Mouse (Mus musculus): ENCODE measurements at regions not wholly inside any gene's neighbourhood (a gene's known extent, or its start where the extent isn't known, plus 50 kb on each side); places are given as distances from the start of the nearest gene placed in this dataset.

- DNase-seq (ENCODE audit: low spot score), result no peak
Measured at GRCm38 (mm10) chr9:60931290-60931689, 136.9 kb downstream of the Uaca start.

DNA sequence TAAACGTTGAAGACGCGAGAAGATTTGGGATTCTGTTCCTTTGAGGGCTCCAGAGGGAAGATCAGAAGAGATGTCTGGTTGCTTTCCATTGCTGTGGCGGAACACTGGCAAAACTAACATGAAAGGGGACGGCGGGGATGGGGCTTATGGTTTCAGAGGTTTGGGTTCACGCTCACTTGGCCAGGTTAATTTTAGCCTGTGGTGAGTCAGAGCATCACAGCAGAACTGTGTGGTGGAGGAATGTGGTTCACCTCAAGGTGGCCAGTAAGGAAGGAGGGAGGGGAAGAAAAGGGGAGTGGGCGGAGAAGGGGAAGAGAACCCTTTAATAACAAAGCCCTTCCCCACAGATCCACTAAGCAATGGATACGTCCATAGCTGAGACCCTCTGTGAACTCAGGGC is 142.6 kb downstream of the Uaca start:
- no peak for DNase-seq (ENCODE audit: low spot score)

DNA sequence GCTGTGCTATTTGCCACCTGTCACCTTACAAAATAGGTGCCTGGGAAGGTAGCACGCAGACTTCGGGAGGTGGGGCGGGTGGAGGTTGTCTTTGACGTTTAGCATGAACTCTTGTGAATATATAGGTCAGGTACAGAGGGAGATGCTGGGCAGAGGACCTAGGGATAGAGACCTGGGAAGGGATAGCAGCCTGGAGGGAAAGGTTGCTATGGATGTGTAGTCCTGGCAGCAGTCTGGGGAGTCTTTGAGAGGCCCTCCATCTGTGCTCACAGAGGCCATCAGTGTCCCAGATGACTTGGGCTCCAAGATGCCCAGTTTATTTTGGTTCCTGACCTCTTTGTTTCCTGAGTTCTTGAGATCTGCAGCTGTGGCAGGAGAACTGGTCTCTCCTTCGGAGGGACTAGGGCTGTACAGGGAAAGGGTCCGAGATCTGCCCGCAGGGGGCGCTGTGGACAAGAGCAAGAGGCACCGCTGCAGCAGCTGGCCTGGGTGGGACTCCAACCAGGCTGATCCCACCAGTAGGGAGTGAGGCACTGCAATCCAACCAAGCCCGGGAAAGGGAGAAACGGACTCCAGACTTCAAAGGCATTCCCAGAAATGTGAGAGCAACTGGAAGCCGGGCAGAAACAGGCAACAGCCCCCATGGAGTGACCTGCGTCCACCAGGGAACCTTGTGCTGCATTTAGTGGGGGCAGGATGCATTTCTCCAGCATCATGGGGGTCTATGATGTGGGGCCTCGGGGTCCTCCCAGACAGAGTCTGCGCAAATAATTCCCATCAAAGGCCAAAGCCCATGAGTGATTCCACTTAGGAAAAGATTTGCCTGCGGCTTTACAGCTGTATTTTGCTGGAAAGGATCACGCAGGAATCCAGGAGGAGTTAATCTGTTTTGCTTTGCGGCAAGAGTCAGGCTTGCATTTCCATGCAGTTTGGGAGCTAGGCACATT is 145.8 kb downstream of the Uaca start:
- peak; percentile 88 for DNase-seq (ENCODE audit: low spot score)

DNA sequence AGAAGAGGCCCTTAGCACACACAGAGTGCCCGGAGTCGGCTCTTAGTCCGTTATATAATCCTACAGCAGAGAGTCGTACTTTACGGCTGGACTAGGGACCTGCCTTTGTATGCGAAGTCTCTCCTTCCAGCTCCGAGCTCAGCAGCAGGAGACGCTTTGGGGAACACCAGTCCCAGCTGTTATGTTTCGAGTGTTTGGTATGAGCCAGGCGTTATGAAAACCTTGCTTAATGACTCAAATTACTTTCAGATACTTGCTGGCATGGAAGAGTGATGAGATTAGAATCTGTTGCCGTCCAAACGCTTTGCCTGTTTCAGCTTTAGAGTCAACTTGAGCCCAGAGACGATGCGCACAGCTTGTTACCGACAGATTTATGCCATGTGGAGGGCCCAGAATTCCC is 153.0 kb downstream of the Uaca start:
- no peak for DNase-seq (ENCODE audit: low spot score)

DNA sequence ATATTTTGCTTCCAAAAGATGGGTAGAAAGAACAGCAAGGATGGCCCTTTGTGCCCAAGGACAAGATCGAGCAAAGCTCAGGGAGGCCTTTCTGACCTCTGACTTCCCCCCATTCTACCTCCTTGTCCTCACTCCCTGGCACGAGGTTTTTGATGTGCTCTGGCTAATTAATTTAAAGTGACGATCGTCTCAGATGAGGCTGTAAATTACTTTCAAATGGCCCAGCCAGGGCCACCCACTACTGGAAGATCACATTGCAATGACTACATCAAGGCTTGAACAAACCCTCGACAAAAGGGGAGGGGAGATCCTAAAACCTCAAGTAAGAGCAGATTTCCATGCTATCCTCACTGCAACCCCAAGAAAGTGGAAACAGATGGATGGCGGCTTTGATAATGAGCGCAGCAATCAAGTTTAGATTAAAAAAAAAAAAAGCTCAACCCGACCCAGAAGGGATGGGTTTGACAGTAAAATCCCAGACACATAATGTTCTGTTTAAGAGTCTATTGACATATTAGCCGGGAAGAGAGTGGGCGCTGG is 154.3 kb downstream of the Uaca start:
- DNase-seq (ENCODE audit: low spot score), result no peak

DNA sequence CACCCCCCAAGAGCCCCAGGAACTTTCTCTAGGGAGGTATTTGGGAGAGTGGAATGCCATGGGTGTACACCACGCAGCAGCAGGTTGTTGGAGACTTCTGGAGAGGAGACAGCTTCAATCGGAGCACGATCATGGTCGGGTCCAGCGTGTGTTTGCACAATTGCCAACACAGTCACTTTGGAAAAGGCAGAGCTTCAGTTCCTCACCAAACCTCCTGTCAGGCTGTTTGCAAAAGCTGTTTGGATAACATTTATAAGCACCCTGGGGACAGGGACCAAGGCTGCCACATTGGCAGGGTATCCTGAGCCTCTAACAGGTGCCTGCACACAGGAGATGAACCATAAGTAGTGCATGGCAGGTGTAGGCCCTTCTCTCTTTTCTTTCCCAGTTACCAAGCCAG is 155.8 kb downstream of the Uaca start:
- DNase-seq (ENCODE audit: low spot score), result no peak

GRCm38 (mm10) chr9:60951071-60951561 is 156.8 kb downstream of the Uaca start:
- DNase-seq (ENCODE audit: low spot score), result no peak

- no peak for DNase-seq (ENCODE audit: low spot score)
Measured at GRCm38 (mm10) chr9:60957438-60957837, 163.1 kb downstream of the Uaca start.

DNA sequence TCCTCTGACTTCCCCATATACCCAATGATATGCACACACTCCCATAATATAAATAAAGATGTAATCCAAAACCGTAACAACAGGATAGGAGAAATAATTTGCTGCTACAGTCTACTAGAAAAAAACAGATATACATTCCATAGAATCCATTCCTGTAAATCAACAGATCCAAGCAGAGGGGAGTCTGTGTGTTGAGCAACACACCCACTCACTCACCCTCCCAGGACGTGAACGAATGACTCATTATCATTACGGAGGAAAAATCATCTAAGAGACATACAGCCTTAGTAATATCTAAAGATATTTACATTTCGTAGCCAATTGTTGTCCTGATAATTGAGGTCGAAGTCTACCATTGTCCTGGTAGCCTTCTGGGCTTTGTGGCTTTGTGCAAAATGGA is 165.2 kb downstream of the Uaca start:
- no peak for DNase-seq (ENCODE audit: low spot score)

GRCm38 (mm10) chr9:60962086-60962485 is 167.7 kb downstream of the Uaca start:
- DNase-seq (ENCODE audit: low spot score), result no peak

DNA sequence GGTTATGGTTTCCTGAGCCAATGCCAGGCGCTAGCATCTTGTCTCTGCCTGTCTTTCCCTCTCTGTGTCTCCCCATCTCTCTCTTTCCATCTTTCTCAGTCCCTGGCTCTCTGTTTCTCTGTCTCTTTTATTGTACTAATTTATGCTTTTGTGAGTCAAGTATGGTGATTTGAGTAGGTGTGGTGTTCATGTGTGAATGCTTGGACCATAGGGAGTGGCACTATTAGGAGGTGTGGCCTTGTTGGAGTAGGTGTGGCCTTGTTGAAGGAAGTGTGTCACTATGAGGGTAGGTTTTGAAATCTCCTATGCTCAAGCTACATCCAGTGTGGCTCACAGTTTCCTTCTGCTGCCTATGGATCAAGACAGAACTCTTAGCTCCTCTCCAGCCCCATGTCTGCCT is 171.3 kb downstream of the Uaca start:
- DNase-seq (ENCODE audit: low spot score), result no peak

DNA sequence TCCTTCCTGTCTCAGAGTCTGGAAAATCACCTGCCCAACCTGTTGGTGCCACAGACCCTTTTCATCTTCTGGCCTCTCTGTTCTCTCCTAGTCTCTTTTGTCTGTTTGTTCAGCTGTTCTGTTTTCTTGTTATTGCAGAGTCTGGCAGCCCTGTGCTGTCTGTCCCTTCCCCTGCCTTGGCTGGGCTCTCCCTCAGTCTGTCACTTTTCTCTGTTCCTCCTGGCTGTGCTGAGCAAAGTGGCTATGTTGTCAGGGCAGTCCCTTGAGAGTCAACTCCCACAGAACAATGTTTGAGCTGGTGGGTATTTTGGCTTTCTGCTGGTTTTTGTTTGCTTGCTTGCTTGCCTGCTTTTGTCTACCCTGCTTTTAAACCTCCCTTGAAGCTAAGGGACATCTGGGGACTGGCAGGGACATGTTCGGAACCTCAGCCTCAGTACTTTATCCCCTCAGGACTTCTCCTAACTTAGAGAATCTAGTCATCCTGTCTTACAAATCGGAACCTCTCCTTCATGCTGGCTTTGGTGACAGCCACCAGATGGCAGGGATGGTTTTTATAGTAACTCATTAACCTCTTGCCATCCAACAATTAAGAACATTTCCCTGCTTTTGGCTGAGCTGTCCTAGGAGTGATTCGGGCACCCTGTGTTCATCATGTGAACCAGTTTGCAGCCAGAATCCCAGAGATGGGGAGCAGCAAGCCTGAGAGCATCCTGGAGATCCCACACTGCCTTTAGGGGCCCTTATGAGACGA is 174.1 kb downstream of the Uaca start:
- DNase-seq (ENCODE audit: low spot score), result no peak

DNA sequence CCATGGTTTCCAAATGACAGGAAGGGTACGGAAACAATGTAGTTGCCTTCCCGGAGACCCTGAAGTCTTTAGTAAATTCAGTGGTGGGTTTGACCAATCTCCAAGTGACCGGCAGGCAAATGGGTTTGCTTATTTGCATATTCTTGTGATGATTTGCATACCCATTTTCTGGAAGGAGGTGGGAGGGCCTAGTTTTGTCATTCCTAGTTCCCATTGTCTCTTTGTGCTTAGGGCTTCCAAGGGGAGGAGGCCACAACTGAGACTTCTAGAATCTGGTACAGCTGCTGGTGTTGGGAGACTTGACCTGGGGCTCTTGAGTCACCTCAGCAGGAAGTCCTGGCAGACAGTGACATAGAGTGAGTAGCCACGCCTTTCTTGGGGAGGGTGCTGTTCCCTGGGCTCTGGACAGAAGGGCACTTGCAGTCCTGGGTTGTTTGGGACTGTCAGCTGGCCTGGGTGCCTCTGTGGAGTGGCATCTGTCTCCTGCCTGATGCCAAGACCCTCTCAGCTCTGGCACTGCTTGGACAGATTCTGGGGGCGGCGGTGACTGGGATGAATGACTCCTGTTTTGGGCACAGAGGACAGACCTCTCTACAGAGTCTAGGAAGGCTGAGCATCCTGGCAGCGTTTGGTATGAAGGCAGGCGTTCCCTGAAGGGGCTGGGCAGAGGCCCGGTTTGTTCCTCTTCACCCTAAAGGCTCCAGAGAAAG is 178.0 kb downstream of the Uaca start:
- no peak for DNase-seq (ENCODE audit: low spot score)

GRCm38 (mm10) chr9:60974546-60974945 is 180.2 kb downstream of the Uaca start:
- no peak for DNase-seq (ENCODE audit: low spot score)

DNA sequence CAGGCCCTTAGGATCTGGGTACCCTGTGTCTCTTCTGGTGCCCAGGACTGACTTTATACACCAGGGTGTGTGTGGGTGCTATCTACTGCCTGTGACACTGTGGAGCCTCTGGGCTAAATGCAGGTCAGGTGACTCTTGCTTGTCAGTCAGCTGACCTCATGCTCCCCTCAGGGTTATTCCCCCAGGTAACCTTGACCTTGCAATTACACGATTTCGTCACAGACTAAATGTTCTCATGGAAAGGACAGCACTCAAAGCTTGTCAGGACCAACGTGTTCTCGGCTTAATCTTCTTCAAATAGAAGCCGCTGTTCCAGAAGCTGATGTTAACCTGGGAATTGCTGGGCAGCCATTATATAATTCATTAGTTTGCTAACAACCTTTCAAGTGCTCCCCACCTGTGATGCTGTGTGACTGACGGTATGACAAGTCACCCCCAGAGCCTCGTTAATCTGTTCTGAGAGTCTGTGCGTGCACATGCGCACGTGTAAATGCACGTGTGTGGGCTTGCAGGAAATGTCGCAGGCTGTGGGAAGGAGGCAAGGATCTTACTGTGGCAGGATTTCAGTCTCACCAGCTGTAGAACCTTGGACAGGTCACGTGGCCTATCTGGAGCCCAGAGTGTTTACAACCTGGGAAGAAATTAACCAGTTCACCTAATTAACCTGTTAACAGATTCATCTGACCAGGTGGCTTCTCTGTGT is 188.2 kb downstream of the Uaca start:
- no peak for DNase-seq (ENCODE audit: low spot score)

DNA sequence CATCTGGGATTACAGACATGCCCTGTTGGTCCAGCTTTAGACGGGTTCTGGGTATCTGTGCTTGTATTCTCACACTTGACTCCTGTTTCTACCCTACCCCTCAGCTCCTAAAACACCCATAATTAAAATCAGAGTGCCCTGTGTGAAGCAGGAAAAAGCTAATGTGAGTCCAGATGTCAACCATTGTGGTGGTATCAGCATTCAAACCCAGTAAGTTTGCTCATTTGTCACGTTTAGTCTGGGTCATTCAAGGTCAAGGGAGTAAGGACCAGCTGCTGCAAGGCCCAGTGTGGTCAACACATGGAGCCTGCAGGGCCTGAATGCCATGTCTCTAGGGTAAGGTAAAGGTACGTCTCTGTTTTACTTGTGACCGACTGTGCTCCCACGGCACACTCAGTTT is 188.9 kb downstream of the Uaca start:
- no peak for DNase-seq (ENCODE audit: low spot score)

DNA sequence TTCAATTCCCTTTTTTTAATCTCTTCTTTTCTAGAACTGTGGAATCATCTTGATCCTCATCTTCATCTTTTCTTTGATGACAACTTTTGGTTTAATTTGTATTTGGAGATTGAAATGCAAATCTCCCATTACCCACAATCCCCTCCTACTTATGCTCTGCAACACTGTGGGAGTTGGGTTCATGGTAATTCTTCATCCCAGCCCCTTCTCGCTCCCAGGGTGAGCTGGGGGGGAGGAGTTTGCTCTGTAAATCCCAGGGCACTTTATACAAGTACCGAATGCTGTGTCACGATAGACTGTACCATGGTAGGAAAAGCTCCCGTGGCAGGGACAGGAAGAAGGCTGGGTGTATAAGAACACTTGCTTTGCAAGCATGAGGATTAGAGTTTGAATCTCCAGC is 193.8 kb downstream of the Uaca start:
- DNase-seq (ENCODE audit: low spot score), result no peak

- DNase-seq (ENCODE audit: low spot score), result no peak
Measured at GRCm38 (mm10) chr9:60989670-60990391, 195.5 kb downstream of the Uaca start.

GRCm38 (mm10) chr9:60991509-60991908 is 197.2 kb downstream of the Uaca start:
- no peak for DNase-seq (ENCODE audit: low spot score)

DNA sequence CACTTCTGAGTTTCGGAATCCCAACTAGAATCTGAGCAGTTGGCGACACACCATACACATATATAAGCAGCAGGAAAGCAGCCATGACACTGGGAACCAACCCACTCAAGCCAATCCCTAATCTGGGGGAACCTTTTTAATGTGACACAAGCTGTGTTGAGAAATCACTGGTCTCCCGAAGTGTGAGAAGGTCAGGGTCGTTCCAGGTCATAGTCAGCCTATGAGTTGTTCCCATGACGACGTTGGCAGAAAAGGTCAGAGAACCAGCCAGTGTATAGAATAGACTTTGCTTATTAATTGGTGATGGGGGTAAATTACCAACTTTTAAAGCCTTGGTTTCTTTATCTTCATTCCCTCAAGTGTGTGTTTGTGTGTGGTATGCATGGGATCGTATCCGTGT is 199.3 kb downstream of the Uaca start:
- DNase-seq (ENCODE audit: low spot score), result no peak

DNA sequence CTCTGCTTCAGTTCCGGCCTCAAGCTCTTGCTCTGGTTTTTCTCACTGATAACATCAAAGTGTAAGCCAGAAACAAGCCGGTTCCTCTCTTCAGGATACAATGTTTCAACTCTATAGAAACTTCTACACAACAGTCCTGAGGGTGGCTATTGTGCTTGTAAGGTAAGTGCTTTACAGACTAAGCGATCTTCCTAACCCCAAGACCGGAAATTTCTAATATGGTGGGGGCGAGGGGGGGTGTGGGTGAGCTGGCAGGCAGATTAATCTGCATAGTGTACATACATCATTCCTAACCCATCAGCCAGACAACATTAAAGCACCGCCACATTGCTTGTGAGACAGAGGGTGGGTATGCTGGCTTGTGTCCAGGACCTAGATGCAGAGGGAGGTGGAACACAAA is 200.8 kb downstream of the Uaca start:
- DNase-seq (ENCODE audit: low spot score), result no peak

Measured in ovary, postnatal 10 days (tissue).